Mouse (Mus musculus) adrenal gland (tissue): ENCODE results near the gene Ift52.

Source experiments
- intact Hi-C: fragments of 180-260 bp; cut with DNase I; formaldehyde crosslinking; loops from one replicate; pipeline ENCODE4 v1.15.1; 2025
- microRNA-seq, 2 experiments: library from miRNA; unstranded; fragments of <30 nt; microRNA quantifications; one replicate each; pipeline ENCODE4; 2019

Gene Ift52

DNA sequence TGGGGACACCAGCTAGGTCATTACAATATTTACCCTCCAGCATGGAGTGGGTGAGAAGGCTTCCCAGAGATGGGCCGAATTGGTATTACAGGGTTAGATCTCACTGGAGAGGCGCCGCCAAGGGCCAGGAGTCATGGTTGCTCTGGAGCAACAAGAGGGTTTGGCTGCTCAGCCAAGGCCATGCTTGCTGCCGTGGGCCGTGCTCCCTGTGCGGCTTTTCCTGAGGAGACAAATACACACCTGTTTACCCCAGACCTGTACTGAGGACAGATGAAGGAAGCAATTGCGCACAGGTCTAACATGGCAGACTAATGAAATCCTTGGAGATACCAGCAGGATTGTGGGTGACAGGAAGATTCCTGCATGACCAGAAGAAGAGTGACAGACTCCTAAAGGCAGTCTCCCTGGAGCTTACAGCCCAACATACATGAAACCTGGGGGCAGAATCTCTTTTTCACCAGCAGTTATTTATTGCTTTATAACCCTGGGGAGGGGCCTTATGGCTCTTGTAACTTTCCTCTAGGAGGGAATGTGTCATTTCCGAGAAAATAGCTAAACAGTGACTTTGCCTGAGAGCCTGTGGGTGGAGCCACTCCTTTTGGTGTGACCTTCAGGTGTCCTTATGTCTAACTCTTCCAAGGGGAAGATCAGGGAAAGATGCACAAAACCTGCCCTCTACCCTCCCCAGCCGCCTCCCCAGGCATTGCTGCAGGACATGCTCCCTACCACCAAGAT lies 56.0 kb downstream of the Ift52 start:
- intact Hi-C loops: no loop called here

DNA sequence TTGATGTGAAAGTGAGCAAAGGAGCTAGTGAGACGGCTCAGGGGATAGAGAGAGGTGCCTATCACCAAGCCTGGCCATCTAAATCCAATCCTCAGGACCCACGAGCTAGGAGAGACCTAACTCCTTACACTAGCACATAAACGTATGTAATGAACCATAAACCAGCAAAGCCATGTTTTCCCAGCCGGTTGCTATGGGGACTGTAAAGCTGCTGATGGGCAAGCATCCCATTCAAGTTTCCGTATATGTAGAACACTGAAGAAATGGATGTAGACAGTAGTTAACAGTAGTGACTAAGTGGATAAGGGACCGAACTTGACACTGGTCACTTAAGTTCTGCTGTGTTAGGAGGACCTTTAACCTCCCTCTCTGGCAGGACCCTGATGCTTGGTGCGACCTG lies 56.9 kb downstream of the Ift52 start:
- intact Hi-C loops: no loop called here

DNA sequence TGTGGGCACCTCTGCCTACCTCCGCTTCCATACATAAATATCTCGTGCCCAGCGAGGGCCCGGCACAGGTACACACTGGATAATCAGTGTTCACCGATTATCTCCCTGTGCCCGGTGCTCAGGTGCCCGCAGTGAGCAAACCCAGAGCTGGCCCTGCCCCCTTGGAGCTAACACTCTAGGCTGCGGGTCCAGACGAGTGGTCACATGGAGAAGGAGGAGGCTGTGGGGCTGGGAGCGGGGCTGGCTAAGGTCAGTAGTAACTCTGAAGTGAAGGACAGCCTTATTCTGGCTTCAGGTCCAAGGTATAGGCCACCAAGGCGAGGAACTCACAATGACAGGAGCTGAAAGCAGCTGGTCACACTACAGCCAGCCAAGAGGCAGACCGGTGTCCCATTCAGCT lies 57.7 kb downstream of the Ift52 start:
- intact Hi-C loops: no loop called here

- intact Hi-C loops: no loop called here
Observed at GRCm38 (mm10) chr2:163075234-163075633, 58.1 kb downstream of the Ift52 start.

- intact Hi-C loops: no loop called here
Observed at GRCm38 (mm10) chr2:163079041-163079440, 61.9 kb downstream of the Ift52 start.

DNA sequence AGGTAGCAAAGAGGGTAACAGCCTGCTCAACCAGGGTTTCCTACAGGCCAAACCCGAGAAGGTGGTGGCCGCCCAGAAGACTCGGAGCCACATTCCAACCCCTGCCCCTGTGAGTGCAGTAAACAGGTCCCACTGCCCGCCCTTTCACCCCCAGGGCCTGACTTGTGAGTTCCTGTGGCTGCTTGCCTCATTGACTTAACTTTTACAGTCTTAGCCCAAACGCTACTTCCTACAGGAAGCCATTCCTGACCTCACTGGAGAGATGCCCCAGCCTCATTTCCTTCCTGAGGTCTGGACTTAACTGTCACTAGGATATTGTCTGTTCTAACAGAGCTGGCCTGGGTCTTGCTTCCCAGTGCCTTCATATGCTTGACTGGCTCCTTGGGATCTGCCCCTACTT lies 65.4 kb downstream of the Ift52 start:
- intact Hi-C loops: no loop called here

DNA sequence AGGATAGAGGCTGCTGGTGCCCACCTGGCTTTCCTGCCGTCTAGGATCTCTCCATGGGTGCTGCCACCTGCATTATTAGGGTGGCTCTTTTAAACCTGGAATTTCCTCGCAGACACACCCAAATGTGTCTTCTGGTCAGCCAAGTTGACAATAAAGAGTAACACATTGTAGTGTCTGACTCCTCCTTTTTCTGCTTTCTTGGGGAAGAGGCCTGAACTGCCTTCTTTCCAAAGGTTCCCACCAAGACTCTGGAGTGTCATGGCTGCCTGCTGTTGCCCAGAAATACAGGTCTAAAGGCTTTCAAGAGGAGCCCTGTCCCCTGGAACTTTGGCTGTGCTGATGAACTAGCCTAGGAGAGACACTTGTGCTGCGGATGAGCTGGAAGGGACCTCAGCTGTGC lies 67.4 kb downstream of the Ift52 start:
- intact Hi-C loops: no loop called here

GRCm38 (mm10) chr2:163085047-163085446 lies 67.9 kb downstream of the Ift52 start:
- intact Hi-C loops: loop anchor here (5.0 kb wide), 1 partner anchor 88 kb away; no protein-coding TSS in a partner anchor

- intact Hi-C loops: loop anchor here (5.0 kb wide), 1 partner anchor 89 kb away; no protein-coding TSS in a partner anchor
Observed at GRCm38 (mm10) chr2:163086561-163086960, 69.4 kb downstream of the Ift52 start.

- intact Hi-C loops: loop anchor here (5.0 kb wide), 1 partner anchor 90 kb away; no protein-coding TSS in a partner anchor
Observed at GRCm38 (mm10) chr2:163087728-163088127, 70.6 kb downstream of the Ift52 start, which contains the start of gene Gtsf1l. Gene Gtsf1l (minus strand): TSS chr2:163087855.

GRCm38 (mm10) chr2:163089475-163090123 lies 72.4 kb downstream of the Ift52 start:
- intact Hi-C loops: loop anchor here (2.0 to 5.0 kb wide), 2 partner anchors 41 to 92 kb away; no protein-coding TSS in a partner anchor

- intact Hi-C loops: no loop called here
Observed at GRCm38 (mm10) chr2:163094909-163095308, 77.8 kb downstream of the Ift52 start.

Small RNA genes lying within 50 kb of the gene (microRNA-seq; reads per million reads assigned to microRNA genes)
- gene Gm22174 (0 reads per million in 2 experiments), gene Mir7003 (0 reads per million in 2 experiments)
